Mouse (Mus musculus) C2C12 (cell line): ENCODE data around the gene Sox5.

Source experiments
- CTCF ChIP-seq: IDR thresholded peaks from one replicate; pipeline ENCODE4 v1.5.1; 2011; ENCODE audit not compliant: control insufficient read depth, insufficient read depth, insufficient read length
- FOSL1 ChIP-seq: IDR thresholded peaks from one replicate; pipeline ENCODE4 v1.8.0; 2011; ENCODE audit warnings: mild to moderate bottlenecking, low read length; ENCODE audit not compliant: poor library complexity, insufficient read depth, severe bottlenecking
- MAX ChIP-seq: IDR thresholded peaks from one replicate; pipeline ENCODE4 v1.6.1; 2011; ENCODE audit warnings: mild to moderate bottlenecking, control low read depth
- MYOD1 ChIP-seq: IDR thresholded peaks from one replicate; pipeline ENCODE4 v1.6.1; 2011; ENCODE audit warnings: low read depth; ENCODE audit not compliant: control insufficient read depth, insufficient read length
- MYOG ChIP-seq: IDR thresholded peaks from one replicate; pipeline ENCODE4 v1.6.1; 2011; ENCODE audit not compliant: control insufficient read depth, insufficient read length; ENCODE audit errors: extremely low read depth
- USF1 ChIP-seq: IDR thresholded peaks from one replicate; pipeline ENCODE4 v1.6.1; 2011; ENCODE audit warnings: low read depth, mild to moderate bottlenecking, control low read depth, moderate library complexity

- TF ChIP-seq CTCF (no peak), MYOD1 (no peak), FOSL1 (no peak), MAX (no peak), USF1 (no peak), MYOG (no peak)
Observed at GRCm38 (mm10) chr6:144741080-144741655, 40.6 kb downstream of the Sox5 start.
